Mouse (Mus musculus): ENCODE measurements around the gene Iffo1.
A peak's percentile ranks its signal among the peaks of the same experiment; 100 is the strongest.

Gene Iffo1

DNA sequence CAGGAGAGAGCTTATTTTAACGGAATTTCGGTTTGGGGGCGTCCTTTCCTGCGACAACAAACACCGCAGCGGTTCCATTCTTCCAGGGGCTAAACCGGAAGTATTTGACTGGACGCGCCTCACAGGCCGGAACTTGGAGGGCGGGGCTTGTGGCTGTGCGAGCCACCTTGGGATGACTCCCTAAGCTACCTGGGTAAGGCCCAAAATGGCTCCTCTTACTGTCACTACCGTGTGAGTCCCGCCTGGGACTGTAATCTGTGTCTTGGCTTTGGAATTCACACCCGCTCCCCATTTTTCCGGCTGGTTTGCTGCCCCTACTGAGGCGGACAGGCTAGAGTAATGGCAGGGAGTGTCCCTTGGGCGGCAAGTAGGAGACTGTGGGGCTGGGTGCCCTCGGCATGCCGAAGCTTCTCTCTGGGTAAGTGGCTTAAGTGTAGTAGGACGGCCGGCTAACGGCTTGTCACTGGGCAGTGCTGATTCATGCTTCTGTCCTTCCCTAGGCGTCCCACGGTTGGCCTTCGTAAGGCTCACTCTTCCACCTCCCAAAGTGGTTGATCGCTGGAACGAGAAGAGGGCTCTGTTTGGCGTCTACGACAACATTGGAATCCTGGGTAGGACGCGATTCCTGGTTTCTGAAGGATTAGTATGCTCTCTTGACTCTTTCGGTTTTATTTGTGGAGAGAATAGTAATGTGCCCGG lies 47.1 kb downstream of the Iffo1 start:
- peak; percentile 95 for DNase-seq (ENCODE audit: low read depth, low spot score)

DNA sequence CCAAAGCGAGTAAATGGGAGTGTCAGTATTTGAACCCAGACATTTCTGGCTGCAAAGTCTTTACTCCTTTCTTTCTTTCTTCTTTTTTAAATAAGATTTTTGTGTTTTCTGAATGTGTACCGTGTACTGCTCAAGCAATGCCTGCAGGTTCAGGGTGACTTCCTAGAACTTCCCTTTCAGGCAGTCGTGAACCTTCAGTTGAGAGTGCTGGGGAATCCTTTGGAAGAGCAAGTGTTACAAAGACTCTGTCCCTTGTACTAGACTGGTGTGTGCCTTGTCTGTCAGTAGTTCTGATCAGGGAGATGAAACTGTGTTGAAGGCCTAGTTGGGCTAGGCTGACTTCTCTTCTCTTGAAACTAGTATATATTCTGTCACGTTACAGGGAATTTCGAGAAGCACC lies 47.8 kb downstream of the Iffo1 start:
- peak; percentile 50 for DNase-seq (ENCODE audit: low read depth, low spot score)

DNA sequence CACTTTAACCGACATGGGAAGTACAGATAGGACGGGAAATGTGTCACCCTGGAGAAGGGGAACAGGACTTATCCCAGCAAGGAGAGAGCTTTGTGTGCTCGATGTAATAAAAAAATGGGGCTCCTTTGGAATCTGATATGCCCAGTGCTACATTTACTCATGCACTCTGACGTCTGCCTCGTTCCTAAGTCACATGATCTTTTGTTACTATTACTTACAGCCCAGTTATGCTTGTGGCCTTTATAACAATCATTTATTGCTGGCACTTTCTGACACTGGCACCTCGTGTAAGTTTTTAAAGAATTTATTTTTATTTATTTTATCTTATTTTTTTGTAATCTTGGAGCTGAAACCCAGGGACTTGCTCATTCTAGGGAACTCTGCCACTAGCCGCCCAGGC lies 48.3 kb downstream of the Iffo1 start:
- no peak for DNase-seq (ENCODE audit: low read depth, low spot score)

DNA sequence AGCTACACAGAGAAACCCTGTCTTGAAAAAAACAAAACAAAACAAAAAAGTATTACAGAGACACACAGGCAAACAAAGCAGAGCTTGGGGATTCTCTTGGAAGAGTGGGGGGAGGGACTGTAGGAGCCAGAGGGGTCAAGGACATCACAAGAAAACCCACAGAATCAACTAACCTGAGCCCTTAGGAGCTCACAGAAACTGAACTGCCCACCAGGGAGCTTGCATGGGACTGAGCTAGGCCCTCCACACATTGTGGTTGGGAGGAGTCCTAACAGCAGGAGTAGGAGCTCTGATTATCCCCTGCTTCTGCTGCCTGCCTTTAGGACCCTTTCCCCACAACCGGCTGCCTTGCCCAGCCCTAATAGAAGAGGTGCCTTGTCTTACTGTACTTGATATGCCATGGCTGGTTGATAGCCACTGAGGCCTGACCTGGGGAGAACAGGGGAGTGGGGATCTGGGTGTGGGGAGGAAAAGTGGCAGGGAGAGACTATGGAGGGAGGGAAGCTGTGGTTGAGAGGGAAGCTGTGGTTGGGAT lies 50.6 kb downstream of the Iffo1 start:
- DNase-seq (ENCODE audit: low read depth, low spot score), result no peak

DNA sequence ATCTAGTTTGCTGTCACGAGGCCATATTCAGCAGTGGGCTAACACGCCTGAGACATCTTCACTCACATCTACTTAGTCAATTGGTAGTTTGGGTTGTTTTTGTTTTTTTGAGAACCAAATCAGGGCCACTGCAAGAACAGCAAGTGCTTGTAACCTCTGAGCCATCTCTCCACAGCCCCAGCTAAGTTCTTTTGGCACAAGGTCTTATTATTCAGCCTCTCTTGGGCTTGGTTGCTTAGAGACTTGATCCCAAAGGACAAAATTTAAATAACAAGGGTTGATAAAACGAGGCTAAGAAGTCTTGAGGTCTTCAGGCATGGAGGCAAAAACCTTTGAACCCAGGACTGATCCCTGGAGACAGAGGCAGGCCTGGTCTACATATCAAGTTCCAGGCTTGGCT lies 51.3 kb downstream of the Iffo1 start:
- DNase-seq (ENCODE audit: low read depth, low spot score), result no peak

DNA sequence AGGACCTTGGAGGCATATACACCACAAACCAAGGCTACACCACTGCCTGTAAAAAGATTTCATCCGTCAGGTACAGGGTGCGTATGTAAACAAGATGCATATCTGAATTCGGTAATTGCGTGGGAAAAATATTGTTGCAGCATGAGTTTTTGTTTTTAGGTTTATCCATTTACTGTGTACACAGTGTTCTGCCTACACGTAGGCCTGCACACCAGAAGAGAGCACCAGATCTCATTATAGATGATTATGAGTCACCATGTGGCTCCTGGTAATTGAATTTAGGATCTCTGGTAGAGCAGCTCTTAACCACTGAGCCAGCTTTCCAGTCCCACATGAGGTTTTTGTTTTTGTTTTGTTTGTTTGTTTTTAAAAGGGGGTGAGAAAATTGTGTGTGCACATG lies 52.1 kb downstream of the Iffo1 start:
- no peak for DNase-seq (ENCODE audit: low read depth, low spot score)

DNA sequence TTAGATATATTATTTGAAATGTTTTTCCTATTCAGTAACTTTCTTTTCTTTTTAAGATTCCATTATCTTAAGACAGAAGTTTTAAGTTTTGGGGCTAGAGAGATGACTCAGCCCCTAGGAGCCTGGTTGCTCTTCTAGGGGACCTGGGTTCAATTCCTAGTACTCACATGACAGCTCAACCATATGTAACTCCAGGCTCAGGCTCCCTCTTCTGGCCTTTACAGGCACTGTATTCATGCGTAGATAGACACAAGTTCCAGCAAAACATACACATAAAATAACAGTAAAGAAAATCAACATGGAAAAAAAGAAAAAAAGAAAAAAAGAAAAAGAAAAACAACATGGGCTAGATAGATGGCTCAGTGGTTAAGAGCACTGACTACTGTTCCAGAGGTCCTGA lies 65.4 kb downstream of the Iffo1 start:
- no peak for DNase-seq (ENCODE audit: low read depth, low spot score)

Data from A20 (cell line).